Mouse (Mus musculus) retina, postnatal 1 day (tissue): ENCODE measurements at regions not wholly inside any gene's neighbourhood (a gene's known extent, or its start where the extent isn't known, plus 50 kb on each side); places are given as distances from the start of the nearest gene placed in this dataset.
A peak's percentile ranks its signal among the peaks of the same experiment; 100 is the strongest.

Source experiments
- DNase-seq: peaks from one replicate; pipeline ENCODE4 v3.0.0-alpha.2; 2012

GRCm38 (mm10) chr13:116003733-116004132, 305.8 kb downstream of the Isl1 start:
- no peak for DNase-seq

DNA sequence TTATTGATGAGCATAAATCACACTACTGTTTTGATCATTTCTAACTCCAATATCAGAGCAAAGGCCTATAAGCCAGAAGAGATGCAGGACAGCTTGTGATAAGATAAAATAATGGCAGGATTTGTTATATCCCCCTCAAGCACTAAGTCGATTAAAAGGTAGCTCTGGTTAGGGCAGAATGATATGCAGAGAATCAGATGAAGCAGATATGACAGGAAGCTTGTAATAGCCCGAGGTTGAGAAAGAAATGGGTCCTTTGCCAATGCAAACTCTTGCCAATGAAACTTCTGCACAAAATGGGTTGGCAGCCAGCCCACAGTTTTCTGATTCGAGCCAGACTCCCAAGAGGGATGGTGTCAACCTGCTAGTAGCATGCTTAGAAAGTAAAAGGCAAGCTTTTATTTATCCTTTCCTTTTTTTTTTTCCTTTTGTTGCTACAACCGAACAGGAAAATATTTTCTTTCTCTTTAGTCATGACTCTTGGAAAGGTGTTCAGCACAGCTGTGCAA, 307.0 kb downstream of the Isl1 start:
- peak; percentile 3 for DNase-seq

DNA sequence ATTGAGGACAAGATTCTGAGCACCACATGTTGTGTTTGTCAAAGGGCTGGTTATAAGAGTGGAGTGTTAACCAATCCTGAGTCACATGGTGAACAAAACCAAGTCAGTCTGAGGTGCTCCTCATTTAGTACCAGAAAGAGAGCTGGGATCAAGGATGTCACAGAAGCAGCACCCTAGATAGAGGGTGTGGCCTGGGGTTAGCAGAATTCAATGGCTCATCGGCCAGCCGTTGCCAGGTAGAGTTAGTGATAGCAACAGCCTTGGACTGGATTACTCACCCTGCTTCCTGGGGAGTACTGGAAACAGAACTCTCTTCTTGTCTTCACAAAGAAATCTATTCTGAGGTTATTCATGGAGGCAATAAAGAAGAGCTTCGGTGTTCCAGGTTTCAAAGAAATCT, 318.9 kb downstream of the Isl1 start:
- no peak for DNase-seq

DNA sequence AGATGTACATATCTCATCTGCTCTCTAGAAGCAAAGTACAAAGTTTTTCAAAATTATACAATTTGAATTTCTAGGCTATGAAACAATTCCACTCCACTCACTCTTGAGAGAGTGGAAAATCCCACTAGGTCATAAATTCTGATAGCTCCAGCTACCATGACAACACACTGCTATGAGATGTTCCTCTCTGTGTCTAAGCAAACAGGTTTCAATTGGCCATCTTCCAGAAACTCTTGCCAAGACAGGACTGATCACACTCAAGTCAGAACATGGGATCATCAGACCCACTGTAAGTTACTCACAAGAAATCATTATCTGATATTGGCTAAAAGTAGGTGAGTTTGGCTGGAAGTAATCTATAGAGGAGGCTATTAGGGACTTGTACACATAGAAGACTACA, 320.4 kb downstream of the Isl1 start:
- DNase-seq = no peak

DNA sequence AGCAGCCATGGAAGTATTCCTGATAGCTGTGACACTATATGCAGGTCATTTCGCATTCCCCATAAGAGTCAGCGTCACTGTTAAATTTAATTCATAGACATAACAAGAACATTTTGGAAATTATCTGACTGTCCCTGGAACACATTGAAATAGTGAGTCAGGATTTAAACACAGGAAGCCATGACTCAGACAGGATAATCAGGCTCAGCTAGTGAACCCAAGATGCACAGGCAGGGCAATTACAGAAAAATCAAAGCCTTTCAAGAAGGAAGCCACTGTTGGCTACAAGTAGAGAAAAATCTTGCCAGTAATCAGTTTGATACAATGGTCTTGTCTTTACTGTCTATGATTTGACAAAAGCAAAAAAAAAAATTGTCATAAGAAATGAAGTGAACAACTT, 323.2 kb downstream of the Isl1 start:
- no peak for DNase-seq

GRCm38 (mm10) chr13:115985715-115986114, 323.8 kb downstream of the Isl1 start:
- DNase-seq = no peak

DNA sequence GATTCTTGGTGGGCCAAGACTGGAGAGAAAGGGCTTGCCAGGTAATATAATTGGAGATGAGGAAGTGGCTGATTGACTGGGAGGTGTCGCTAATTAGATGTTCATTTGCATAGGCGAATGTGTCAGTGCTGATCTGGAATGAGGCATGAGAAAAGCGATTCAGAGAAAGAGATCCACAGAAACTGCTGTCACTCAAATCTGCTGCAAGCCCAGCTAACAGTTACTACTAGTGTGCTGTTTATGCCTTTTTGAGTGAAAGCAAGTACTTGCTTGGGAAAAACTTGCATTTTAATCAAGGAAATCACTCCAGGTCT, 331.6 kb downstream of the Isl1 start:
- peak; percentile 19 for DNase-seq

- peak; percentile 6 for DNase-seq
These were observed 332.2 kb downstream of the Isl1 start for GRCm38 (mm10) chr13:115977118-115977889.
